Mouse (Mus musculus): ENCODE measurements at regions not wholly inside any gene's neighbourhood (a gene's known extent, or its start where the extent isn't known, plus 50 kb on each side); places are given as distances from the start of the nearest gene placed in this dataset.
A peak's percentile ranks its signal among the peaks of the same experiment; 100 is the strongest.

DNA sequence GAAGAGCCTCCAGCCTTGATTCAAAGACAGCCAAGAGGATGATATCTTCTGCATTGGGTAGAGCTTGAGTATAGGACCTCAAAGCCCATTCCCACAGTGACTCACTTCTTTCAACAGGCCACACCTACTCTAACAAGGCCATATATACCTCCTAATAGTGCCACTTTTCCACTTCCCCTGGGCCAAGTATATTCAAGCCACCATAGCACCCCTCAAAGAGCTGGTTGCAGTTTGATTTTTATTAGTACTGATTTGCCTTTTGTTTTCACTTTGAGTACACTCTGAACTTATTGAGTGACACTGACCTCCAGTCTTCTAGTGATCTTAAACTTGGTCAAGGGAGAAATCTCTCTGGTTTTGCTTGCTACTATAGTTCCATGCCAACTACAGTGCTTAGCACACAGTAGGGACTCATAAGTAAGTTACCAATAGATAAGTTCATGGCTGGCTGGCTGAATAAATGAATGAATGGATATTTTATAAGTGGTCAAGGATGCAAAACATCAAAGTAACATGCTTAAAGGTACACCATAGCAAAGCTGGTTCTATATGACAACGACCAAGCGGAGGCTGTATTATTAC lies 64.5 kb upstream of the Lmo2 start:
- no peak for DNase-seq (ENCODE audit: low spot score)

DNA sequence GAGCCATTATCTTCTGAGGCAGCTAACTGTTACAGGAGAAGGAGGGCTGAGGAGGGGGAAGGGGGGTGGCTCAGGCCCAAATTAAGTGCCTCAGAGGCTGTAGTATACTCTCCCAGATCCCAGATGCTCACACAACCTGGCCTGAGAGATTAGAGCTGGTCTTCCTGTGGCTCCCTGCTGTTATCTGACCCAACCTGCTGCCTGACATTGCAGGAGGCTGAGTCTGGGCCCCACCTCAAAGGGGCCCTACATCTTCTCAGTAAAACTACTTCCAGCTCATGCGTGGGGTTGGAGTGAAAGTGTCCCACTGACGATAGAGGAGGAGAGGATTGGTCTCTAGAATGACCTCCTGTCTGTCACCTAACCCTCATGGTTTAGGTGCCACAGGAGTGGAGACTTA lies 64.0 kb upstream of the Lmo2 start:
- DNase-seq (ENCODE audit: low spot score), result no peak

- DNase-seq (ENCODE audit: low spot score), result peak; percentile 38
These were observed 62.7 kb upstream of the Lmo2 start for GRCm38 (mm10) chr2:103894981-103895676.

- DNase-seq (ENCODE audit: low spot score), result no peak
These were observed 61.6 kb upstream of the Lmo2 start for GRCm38 (mm10) chr2:103896160-103896559.

GRCm38 (mm10) chr2:103896814-103897213 lies 61.0 kb upstream of the Lmo2 start:
- DNase-seq (ENCODE audit: low spot score), result no peak

DNA sequence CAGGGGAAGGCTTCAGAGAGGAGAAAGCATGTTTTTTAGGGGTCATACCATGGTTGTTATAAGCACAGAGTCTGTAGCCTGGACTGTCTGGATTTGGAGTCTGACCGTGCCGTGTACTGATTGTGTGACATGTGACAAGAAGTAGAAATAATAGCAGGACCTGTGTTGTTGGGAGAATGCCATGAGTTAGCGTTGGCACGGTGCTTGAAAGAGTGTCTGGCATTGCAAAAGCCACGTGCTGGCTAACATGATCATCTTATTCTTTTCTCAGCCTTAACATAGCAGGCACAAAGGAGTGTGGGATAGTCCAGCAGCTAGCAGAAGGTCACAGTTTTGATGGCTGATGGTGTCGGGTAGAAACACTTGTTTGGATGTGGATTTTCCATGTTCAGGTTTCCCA lies 58.1 kb upstream of the Lmo2 start:
- DNase-seq (ENCODE audit: low spot score), result no peak

DNA sequence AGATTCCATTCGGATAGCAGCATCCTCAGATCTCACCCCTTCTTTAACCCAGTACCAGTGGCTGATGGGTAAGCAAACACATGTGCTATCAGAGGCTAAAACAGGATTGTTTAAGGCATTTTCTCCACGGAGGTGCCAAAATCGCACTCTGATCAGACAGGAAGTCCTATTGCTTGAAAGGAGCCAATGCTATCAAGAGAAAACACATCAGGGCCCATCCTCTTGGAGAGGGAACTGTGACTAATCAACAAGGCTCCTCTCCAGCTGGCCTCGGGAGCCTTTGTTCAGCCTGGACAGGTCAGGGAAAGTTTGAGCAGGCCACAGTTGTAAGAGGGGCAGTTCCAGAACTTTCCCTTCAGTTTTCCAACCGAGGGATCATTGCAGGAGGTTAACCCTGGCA lies 57.4 kb upstream of the Lmo2 start:
- peak; percentile 62 for DNase-seq (ENCODE audit: low spot score)

- peak; percentile 71 for DNase-seq (ENCODE audit: low spot score)
These were observed 56.3 kb upstream of the Lmo2 start for GRCm38 (mm10) chr2:103901457-103901856.

DNA sequence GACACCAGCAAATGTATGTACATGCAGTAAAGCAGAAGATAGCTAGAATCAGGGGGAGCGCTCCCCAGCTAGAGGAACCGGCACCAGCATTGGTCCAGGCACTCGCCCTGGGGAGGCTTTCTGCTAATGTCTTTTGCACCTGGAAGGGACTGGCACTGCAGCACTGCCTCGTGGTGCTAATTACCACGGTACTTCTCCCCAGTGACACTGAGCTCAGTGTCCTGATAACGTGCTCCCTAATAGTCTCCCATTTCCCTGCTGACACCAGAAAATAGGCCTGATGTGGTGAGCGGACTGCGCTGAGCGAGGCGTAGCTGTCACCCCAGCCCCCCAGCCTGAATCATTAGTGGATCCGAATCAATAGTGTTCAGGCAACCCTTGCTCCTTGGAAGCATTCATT lies 55.0 kb upstream of the Lmo2 start:
- no peak for DNase-seq (ENCODE audit: low spot score)

- DNase-seq (ENCODE audit: low spot score), result no peak
These were observed 52.1 kb upstream of the Lmo2 start for GRCm38 (mm10) chr2:103905681-103906080.

DNA sequence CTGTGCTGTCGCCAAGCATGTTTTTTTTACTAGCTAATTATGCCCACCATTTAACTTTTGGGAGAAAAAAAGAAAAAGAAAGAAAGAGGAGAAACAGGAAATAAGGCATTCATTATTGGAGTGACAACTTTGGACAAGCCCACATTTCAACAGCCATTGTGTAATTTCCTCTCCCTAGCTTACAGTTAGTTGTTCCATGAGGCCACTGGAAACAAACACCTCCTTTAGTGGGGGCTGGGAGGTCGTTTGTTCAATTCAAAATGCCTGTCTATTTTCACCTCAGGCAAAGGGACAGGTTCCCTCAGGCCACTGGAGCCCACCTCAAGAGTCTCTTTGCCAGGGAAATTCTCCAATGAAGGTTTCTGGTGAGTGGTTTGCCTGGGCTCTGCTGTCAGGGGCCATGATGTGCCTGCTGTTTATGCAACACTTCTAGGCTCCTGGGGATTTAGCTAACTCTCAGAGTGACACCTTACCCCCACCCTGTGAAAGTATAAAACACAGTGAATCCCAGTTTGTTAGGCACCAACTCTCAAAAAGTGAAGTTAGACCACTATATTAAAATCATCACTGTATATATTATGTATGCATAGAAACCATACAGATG lies 51.1 kb upstream of the Lmo2 start:
- DNase-seq (ENCODE audit: low spot score), result peak; percentile 50

All from lung, postnatal 25 days (tissue).